Mouse (Mus musculus) neural tube, embryonic 11.5 days (tissue): ENCODE measurements at regions not wholly inside any gene's neighbourhood (a gene's known extent, or its start where the extent isn't known, plus 50 kb on each side); places are given as distances from the start of the nearest gene placed in this dataset.

Experiments used
- ATAC-seq: fragments of 200-750 bp; cut with Nextera tagmentation; 2 replicates; pipeline ENCODE4 v1.8.0; 2017; ENCODE audit warnings: moderate number of reproducible peaks, mild to moderate bottlenecking, moderate TSS enrichment, moderate library complexity; ENCODE audit not compliant: insufficient read depth, low FRiP score, low TSS enrichment
- DNase-seq: peaks from one replicate; pipeline ENCODE4 v3.0.0-alpha.2; 2015; ENCODE audit warnings: low spot score
- H3K27ac ChIP-seq: fragments of 300-500 bp; sonication (generic); 2 replicates; pipeline ENCODE4 v1.5.1; 2014; ENCODE audit warnings: low read depth, mild to moderate bottlenecking, low read length
- H3K27me3 ChIP-seq: fragments of 300-500 bp; sonication (generic); 2 replicates; pipeline ENCODE4 v1.6.1; 2014; ENCODE audit warnings: mild to moderate bottlenecking, low read length, mixed read lengths; ENCODE audit not compliant: control insufficient read depth, insufficient read depth
- H3K36me3 ChIP-seq: fragments of 300-500 bp; sonication (generic); 2 replicates; pipeline ENCODE4 v1.6.1; 2014; ENCODE audit warnings: mild to moderate bottlenecking, low read length, moderate library complexity, mixed read lengths; ENCODE audit not compliant: control insufficient read depth, insufficient read depth
- H3K4me1 ChIP-seq: fragments of 300-500 bp; sonication (generic); 2 replicates; pipeline ENCODE4 v1.6.1; 2014; ENCODE audit warnings: low read length, mixed read lengths; ENCODE audit not compliant: control insufficient read depth, insufficient read depth
- H3K4me2 ChIP-seq: fragments of 300-500 bp; sonication (generic); 2 replicates; pipeline ENCODE4 v1.6.1; 2014; ENCODE audit warnings: low read depth, mild to moderate bottlenecking, moderate library complexity
- H3K4me3 ChIP-seq: fragments of 300-500 bp; sonication (generic); 2 replicates; pipeline ENCODE4 v1.5.1; 2014; ENCODE audit warnings: low read depth, low read length
- H3K9ac ChIP-seq: fragments of 300-500 bp; sonication (generic); 2 replicates; pipeline ENCODE4 v1.6.1; 2014; ENCODE audit warnings: mild to moderate bottlenecking, low read length
- H3K9me3 ChIP-seq: fragments of 300-500 bp; sonication (generic); 2 replicates; pipeline ENCODE4 v1.6.1; 2016; ENCODE audit warnings: low read length; ENCODE audit not compliant: control insufficient read depth
- WGBS: fragments of 180-500 bp; shearing (Covaris S2); extraction: QIAGEN DNeasy Blood & Tissue Kit; methylation state at CpG from one replicate; pipeline ENCODE4 v1.1.7; 2014; 5-methylcytosine and 5-hydroxymethylcytosine counted together

GRCm38 (mm10) chr16:29706996-29707395 lies 127.9 kb downstream of the Opa1 start:
- Histone ChIP-seq H3K9ac (no peak overlapping the region), H3K27ac (no peak overlapping the region), H3K9me3 (no peaks in the 10 kb centered on the region), H3K4me1 (no peaks in the 10 kb centered on the region), H3K27me3 (peaks cover 17% of the 10 kb centered on the region), H3K36me3 (no peaks in the 10 kb centered on the region), H3K4me2 (no peak overlapping the region), H3K4me3 (no peak overlapping the region)
- 94% methylated on average over 4 of the region's 4 CpGs for WGBS
- ATAC-seq, result no peak
- DNase-seq, result no peak

- no peak overlapping the region for H3K27ac ChIP-seq
- no peak for DNase-seq
- peaks cover 21% of the 10 kb centered on the region for H3K27me3 ChIP-seq
- 97% methylated on average over 11 of the region's 11 CpGs for WGBS
- no peak for ATAC-seq
- H3K4me3 ChIP-seq, result no peak overlapping the region
- no peak overlapping the region for H3K4me2 ChIP-seq
- no peaks in the 10 kb centered on the region for H3K4me1 ChIP-seq
- no peaks in the 10 kb centered on the region for H3K36me3 ChIP-seq
- H3K9ac ChIP-seq, result no peak overlapping the region
- no peaks in the 10 kb centered on the region for H3K9me3 ChIP-seq
Measured at GRCm38 (mm10) chr16:29707656-29708055, 128.5 kb downstream of the Opa1 start.

GRCm38 (mm10) chr16:29709072-29709471 lies 129.9 kb downstream of the Opa1 start:
- Histone ChIP-seq H3K4me1 (no peaks in the 10 kb centered on the region), H3K27me3 (peaks cover 28% of the 10 kb centered on the region), H3K9me3 (no peaks in the 10 kb centered on the region), H3K27ac (no peak overlapping the region), H3K36me3 (no peaks in the 10 kb centered on the region), H3K4me2 (no peak overlapping the region), H3K9ac (no peak overlapping the region), H3K4me3 (no peak overlapping the region)
- no peak for DNase-seq
- no peak for ATAC-seq
- 92% methylated on average over 4 of the region's 4 CpGs for WGBS

GRCm38 (mm10) chr16:29711386-29711785 lies 132.3 kb downstream of the Opa1 start:
- DNase-seq (no peak), ATAC-seq (no peak)
- Histone ChIP-seq H3K4me1 (no peaks in the 10 kb centered on the region), H3K9ac (no peak overlapping the region), H3K36me3 (no peaks in the 10 kb centered on the region), H3K4me2 (no peak overlapping the region), H3K4me3 (no peak overlapping the region), H3K9me3 (no peaks in the 10 kb centered on the region), H3K27ac (no peak overlapping the region), H3K27me3 (peaks cover 37% of the 10 kb centered on the region)

- ATAC-seq (no peak), DNase-seq (no peak)
- H3K27ac ChIP-seq, result no peak overlapping the region
- peaks cover 39% of the 10 kb centered on the region for H3K27me3 ChIP-seq
- H3K4me1 ChIP-seq, result no peaks in the 10 kb centered on the region
- H3K9ac ChIP-seq, result no peak overlapping the region
- no peaks in the 10 kb centered on the region for H3K36me3 ChIP-seq
- H3K4me2 ChIP-seq, result no peak overlapping the region
- no peak overlapping the region for H3K4me3 ChIP-seq
- 74% methylated on average over 12 of the region's 12 CpGs for WGBS
- no peaks in the 10 kb centered on the region for H3K9me3 ChIP-seq
Measured at GRCm38 (mm10) chr16:29711912-29712681, 133.0 kb downstream of the Opa1 start.

- no peak overlapping the region for H3K27ac ChIP-seq
- H3K4me3 ChIP-seq, result no peak overlapping the region
- peaks cover 8% of the 10 kb centered on the region for H3K4me1 ChIP-seq
- no peaks in the 10 kb centered on the region for H3K9me3 ChIP-seq
- 77% methylated on average over 10 of the region's 10 CpGs for WGBS
- H3K4me2 ChIP-seq, result no peak overlapping the region
- peaks cover 58% of the 10 kb centered on the region for H3K27me3 ChIP-seq
- no peaks in the 10 kb centered on the region for H3K36me3 ChIP-seq
- no peak for DNase-seq
- ATAC-seq, result no peak
- H3K9ac ChIP-seq, result no peak overlapping the region
Measured at GRCm38 (mm10) chr16:29714612-29715127, 135.5 kb downstream of the Opa1 start.

- Histone ChIP-seq H3K4me3 (no peak overlapping the region), H3K27ac (no peak overlapping the region), H3K4me2 (no peak overlapping the region), H3K27me3 (peaks cover 69% of the 10 kb centered on the region), H3K4me1 (peaks cover 12% of the 10 kb centered on the region), H3K9me3 (no peaks in the 10 kb centered on the region), H3K9ac (no peak overlapping the region), H3K36me3 (no peaks in the 10 kb centered on the region)
- 44% methylated on average over 10 of the region's 10 CpGs for WGBS
- ATAC-seq (no peak), DNase-seq (no peak)
Measured at GRCm38 (mm10) chr16:29718965-29719364, 139.8 kb downstream of the Opa1 start.

GRCm38 (mm10) chr16:29719571-29720451 lies 140.7 kb downstream of the Opa1 start:
- Histone ChIP-seq H3K9me3 (no peaks in the 10 kb centered on the region), H3K4me1 (peaks cover 12% of the 10 kb centered on the region), H3K27ac (no peak overlapping the region), H3K27me3 (peaks cover 60% of the 10 kb centered on the region), H3K4me3 (no peak overlapping the region), H3K9ac (no peak overlapping the region), H3K36me3 (no peaks in the 10 kb centered on the region), H3K4me2 (no peak overlapping the region)
- 44% methylated on average over 23 of the region's 23 CpGs for WGBS
- DNase-seq (peak; percentile 80), ATAC-seq (peak; percentile 88)
